Mouse (Mus musculus) liver, embryonic 14.5 days (tissue): ENCODE measurements around the gene Mfsd1.

Experiments used
- CTCF ChIP-seq: IDR thresholded peaks from 2 replicates; pipeline ENCODE4 v1.5.1; 2016; ENCODE audit warnings: antibody characterized with exemption, low read depth, control low read depth
- EP300 ChIP-seq: IDR thresholded peaks from 2 replicates; pipeline ENCODE4 v1.6.1; 2016; ENCODE audit warnings: antibody characterized with exemption, low read depth

GRCm38 (mm10) chr3:67576248-67576647 is 6.3 kb upstream of the Mfsd1 start:
- TF ChIP-seq CTCF (no peak), EP300 (no peak)
